Mouse (Mus musculus) embryonic facial prominence, embryonic 12.5 days (tissue): ENCODE data around the gene Gramd1b. TPM values are rescaled to one million over a fixed set of nuclear protein-coding genes. Genes with fewer than 3 reads are reported as not detected.
A peak's percentile ranks its signal among the peaks of the same experiment; 100 is the strongest.

Experiments
- ATAC-seq: fragments of 200-750 bp; cut with Nextera tagmentation; 2 replicates; pipeline ENCODE4 v1.8.0; 2017; ENCODE audit not compliant: insufficient number of reproducible peaks, insufficient read depth, low FRiP score, low TSS enrichment
- H3K27ac ChIP-seq: fragments of 300-500 bp; sonication (generic); 2 replicates; pipeline ENCODE4 v1.5.1; 2016; ENCODE audit warnings: mild to moderate bottlenecking
- H3K27me3 ChIP-seq: fragments of 300-500 bp; sonication (generic); 2 replicates; pipeline ENCODE4 v1.6.1; 2016; ENCODE audit warnings: mild to moderate bottlenecking, moderate library complexity
- H3K36me3 ChIP-seq: fragments of 300-500 bp; sonication (generic); 2 replicates; pipeline ENCODE4 v1.6.1; 2016; ENCODE audit warnings: mild to moderate bottlenecking
- H3K4me1 ChIP-seq: fragments of 300-500 bp; sonication (generic); 2 replicates; pipeline ENCODE4 v1.6.1; 2016
- H3K4me2 ChIP-seq: fragments of 300-500 bp; sonication (generic); replicated peaks from 2 replicates; pipeline ENCODE4 v1.6.1; 2016; ENCODE audit warnings: mild to moderate bottlenecking, moderate library complexity
- H3K4me3 ChIP-seq: fragments of 300-500 bp; sonication (generic); 2 replicates; pipeline ENCODE4 v1.5.1; 2016; ENCODE audit warnings: mild to moderate bottlenecking
- H3K9ac ChIP-seq: fragments of 300-500 bp; sonication (generic); 2 replicates; pipeline ENCODE4 v1.6.1; 2016; ENCODE audit warnings: mild to moderate bottlenecking, moderate library complexity
- H3K9me3 ChIP-seq: fragments of 300-500 bp; sonication (generic); 2 replicates; pipeline ENCODE4 v1.6.1; 2016; ENCODE audit warnings: mild to moderate bottlenecking, moderate library complexity
- WGBS: fragments of 180-500 bp; shearing (Covaris S2); methylation state at CpG from one replicate; pipeline ENCODE4 v1.1.7; 2016; 5-methylcytosine and 5-hydroxymethylcytosine counted together
- polyA plus RNA-seq: library from polyadenylated mRNA; unstranded; fragments of >200 nt; fragmentation: Nextera tagmentation; extraction: Ambion mirVana; gene quantifications from 2 replicates; pipeline ENCODE4 v1.2.1, GENCODE M21; 2016

Gramd1b gene
- polyA plus RNA-seq, 1 experiment from 2014 or later, result 5.0 TPM

DNA sequence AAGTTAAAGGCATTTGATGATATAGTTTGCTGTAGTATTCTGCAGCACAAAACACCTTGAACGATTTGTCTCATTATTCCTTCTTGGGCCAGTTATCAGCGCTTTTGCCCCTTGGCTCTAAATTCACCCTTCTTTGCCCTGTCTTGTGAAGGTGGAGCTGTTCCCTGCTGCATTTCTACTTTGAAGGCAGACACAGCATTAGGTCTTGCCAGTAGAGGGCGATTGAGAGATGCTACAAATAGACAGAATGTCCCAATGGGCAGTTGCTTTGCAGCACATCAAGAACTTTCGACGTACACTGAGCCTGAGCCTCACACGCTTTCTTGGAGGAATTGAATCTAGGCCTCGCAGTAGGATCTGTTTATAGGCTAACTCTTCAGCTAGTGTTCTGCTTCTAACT lies 180.5 kb downstream of the Gramd1b start:
- no peak for ATAC-seq
- no peak overlapping the region for H3K4me3 ChIP-seq
- no peak overlapping the region for H3K27ac ChIP-seq
- H3K27me3 ChIP-seq, result 0 out of 2 replicates have a peak, but pooled peaks cover 3% of the 10 kb centered on the region
- no peaks in the 10 kb centered on the region for H3K9me3 ChIP-seq
- H3K4me1 ChIP-seq, result peaks cover 14% of the 10 kb centered on the region
- WGBS, result 27% methylated on average over 7 of the region's 7 CpGs
- H3K36me3 ChIP-seq, result no peaks in the 10 kb centered on the region
- H3K4me2 ChIP-seq, result no peak overlapping the region
- H3K9ac ChIP-seq, result no peak overlapping the region

DNA sequence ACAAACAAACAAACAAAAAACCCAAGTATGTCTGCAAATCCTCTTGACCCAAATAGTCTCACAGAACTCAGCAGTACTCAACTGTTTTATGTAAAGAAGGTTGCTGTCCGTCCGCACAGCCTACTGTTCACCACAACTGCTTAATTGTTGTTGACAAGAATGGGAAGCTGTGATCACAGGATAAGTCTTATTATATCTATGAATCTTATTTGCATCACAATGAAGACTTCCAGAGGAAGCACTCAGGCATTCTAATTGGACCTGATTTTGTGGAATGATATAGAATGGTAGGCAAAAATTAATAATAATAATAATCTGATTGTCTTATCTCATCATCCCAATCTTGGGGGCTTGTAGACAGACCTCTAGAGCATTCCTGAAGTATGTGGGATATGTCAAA lies 181.1 kb downstream of the Gramd1b start:
- 88% methylated on average over 2 of the region's 2 CpGs for WGBS
- Histone ChIP-seq H3K27me3 (0 out of 2 replicates have a peak, but pooled peaks cover 3% of the 10 kb centered on the region), H3K36me3 (no peaks in the 10 kb centered on the region), H3K9me3 (no peaks in the 10 kb centered on the region), H3K4me2 (no peak overlapping the region), H3K27ac (no peak overlapping the region), H3K9ac (no peak overlapping the region), H3K4me1 (peaks cover 20% of the 10 kb centered on the region), H3K4me3 (no peak overlapping the region)
- no peak for ATAC-seq

DNA sequence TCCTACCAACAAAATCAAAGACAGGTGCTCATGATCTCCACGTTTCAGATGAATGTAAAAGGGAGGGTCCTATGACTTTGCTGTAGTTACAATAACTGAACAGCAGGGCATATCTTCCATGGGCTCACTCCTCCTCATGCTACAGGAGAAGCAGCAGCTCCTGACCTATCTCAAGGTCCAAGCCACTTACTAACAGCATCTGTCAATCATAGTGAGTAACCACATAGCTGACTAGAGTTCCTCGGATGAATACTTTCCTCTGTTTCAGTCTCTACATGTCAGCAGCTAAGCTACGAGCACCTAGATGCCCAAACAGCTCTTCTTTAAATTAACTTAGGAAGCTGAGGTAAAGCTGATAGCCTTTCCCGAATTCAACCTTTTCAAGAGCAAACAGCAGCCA lies 181.6 kb downstream of the Gramd1b start:
- H3K27me3 ChIP-seq, result 0 out of 2 replicates have a peak, but pooled peaks cover 3% of the 10 kb centered on the region
- 60% methylated on average over 4 of the region's 4 CpGs for WGBS
- no peak overlapping the region for H3K27ac ChIP-seq
- no peak overlapping the region for H3K4me2 ChIP-seq
- H3K9me3 ChIP-seq, result no peaks in the 10 kb centered on the region
- no peak overlapping the region for H3K9ac ChIP-seq
- H3K36me3 ChIP-seq, result no peaks in the 10 kb centered on the region
- peaks cover 25% of the 10 kb centered on the region for H3K4me1 ChIP-seq
- H3K4me3 ChIP-seq, result no peak overlapping the region
- no peak for ATAC-seq

DNA sequence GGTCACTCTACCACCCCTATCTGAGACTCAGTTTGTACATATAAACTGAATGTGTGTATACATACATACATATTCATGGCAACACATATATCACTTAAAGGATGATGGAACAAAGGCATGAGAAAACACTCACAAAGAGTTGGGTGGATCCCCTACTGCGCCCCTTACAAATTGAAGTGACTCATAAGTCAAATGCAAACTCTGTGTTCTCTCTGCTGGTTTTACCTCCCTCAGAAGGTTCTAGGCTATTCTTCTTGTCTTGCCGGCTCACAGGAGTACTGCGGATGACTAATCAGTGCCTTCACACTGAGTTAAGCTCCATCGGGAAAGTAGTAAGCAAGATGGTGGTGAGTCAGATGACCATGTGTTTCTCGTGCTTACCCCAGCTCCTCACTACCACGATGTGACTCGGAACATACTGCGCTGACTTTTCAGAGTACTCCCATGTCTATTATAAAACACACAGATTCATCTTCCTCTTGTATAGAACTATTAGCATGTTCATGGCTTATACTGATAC lies 182.4 kb downstream of the Gramd1b start:
- no peak for ATAC-seq
- no peak overlapping the region for H3K9ac ChIP-seq
- WGBS, result 93% methylated on average over 8 of the region's 8 CpGs

DNA sequence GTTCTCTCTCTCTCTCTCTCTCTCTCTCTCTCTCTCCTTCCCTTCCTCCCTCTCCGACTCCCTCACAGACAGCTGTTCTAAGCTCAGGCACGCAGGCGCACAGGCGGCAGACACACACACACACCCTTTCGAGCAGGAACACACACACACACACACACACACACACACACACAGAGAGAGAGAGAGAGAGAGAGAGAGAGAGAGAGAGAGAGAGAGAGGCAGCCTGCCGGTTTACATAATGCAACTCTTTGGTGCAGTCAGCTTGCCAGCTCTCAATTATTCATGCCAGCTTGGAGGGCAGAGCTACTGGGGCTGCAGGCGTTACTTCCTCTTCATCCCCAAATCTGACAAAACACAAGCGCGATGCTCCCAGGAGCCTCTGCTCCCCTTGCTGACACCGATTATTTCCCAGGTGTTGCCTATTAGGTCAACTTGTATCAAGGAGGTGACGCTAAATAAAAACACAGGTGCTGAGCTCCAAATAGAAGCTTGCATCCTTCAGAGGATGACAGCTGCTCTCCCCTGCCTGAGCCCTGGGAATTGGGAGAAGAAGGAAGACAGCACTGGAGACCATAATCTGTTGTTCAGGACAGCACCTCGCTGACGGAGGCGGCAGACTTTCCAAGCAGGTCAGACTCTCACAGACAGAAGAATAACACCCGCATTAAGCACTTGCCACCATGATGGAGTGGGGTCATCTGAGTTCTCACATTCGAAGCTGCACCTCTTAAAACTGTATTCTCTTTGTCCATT lies 184.8 kb downstream of the Gramd1b start:
- Histone ChIP-seq H3K27ac (peak overlapping the region; percentile 30; the same call in 1 of the 2 replicates), H3K9ac (peak overlapping the region; percentile 5; the same call in 1 of the 2 replicates), H3K4me1 (peaks cover 26% of the 10 kb centered on the region), H3K4me2 (peak overlapping the region; percentile 56), H3K4me3 (peak overlapping the region; percentile 30), H3K36me3 (no peaks in the 10 kb centered on the region), H3K9me3 (no peaks in the 10 kb centered on the region), H3K27me3 (no peaks in the 10 kb centered on the region)
- ATAC-seq, result peak; percentile 71
- 17% methylated on average over 16 of the region's 16 CpGs for WGBS

More for the DNA sequence above, 182.4 kb downstream of the Gramd1b start:
- H3K36me3 ChIP-seq, result no peaks in the 10 kb centered on the region
- no peak overlapping the region for H3K27ac ChIP-seq
- H3K4me3 ChIP-seq, result no peak overlapping the region
- 0 out of 2 replicates have a peak, but pooled peaks cover 3% of the 10 kb centered on the region for H3K27me3 ChIP-seq
- no peaks in the 10 kb centered on the region for H3K9me3 ChIP-seq
- peaks cover 26% of the 10 kb centered on the region for H3K4me1 ChIP-seq
- H3K4me2 ChIP-seq, result no peak overlapping the region

DNA sequence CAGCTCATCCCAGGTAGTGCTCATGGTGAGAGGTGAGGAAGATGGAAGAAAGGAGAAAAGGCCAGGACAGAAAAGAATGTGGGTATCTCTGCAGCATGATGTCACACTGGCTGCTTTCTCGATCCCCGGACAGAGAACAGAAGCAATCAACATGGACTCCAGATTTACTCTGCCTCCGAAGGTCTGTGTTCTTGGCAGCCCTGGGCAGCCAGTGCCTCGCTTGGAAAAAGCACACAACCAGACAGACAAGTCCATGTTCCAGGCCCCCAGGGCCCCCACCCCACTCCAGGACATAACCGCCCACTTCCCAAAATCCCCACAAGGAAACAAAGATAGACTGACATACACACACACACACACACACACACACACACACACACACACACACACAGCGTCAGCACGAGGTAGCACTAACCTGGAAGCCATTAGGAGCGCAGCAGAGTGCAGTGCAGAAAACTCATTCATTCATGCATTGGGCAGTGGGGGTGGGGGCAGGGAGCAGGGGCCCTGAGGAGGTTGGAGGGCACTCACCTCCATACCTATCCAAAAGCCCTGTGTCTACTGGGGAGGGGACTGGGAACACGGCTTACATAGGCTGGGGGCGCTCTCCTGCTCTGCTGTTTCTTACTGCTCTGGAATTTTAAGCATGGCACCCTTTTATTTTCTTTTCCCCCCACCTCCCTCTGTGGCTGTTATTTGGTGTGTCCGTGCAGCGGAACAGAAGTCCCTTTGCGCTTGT lies 185.5 kb downstream of the Gramd1b start:
- 0 out of 2 replicates have a peak overlapping the region, but pooled peaks have one; percentile 5 for H3K9ac ChIP-seq
- H3K4me2 ChIP-seq, result peak overlapping the region; percentile 56
- WGBS, result 20% methylated on average over 13 of the region's 13 CpGs
- peak; percentile 73 for ATAC-seq
- peak overlapping the region; percentile 30 for H3K4me3 ChIP-seq
- no peaks in the 10 kb centered on the region for H3K9me3 ChIP-seq
- peaks cover 26% of the 10 kb centered on the region for H3K4me1 ChIP-seq
- H3K36me3 ChIP-seq, result no peaks in the 10 kb centered on the region
- peak overlapping the region; percentile 30; the same call in 1 of the 2 replicates for H3K27ac ChIP-seq
- H3K27me3 ChIP-seq, result no peaks in the 10 kb centered on the region

DNA sequence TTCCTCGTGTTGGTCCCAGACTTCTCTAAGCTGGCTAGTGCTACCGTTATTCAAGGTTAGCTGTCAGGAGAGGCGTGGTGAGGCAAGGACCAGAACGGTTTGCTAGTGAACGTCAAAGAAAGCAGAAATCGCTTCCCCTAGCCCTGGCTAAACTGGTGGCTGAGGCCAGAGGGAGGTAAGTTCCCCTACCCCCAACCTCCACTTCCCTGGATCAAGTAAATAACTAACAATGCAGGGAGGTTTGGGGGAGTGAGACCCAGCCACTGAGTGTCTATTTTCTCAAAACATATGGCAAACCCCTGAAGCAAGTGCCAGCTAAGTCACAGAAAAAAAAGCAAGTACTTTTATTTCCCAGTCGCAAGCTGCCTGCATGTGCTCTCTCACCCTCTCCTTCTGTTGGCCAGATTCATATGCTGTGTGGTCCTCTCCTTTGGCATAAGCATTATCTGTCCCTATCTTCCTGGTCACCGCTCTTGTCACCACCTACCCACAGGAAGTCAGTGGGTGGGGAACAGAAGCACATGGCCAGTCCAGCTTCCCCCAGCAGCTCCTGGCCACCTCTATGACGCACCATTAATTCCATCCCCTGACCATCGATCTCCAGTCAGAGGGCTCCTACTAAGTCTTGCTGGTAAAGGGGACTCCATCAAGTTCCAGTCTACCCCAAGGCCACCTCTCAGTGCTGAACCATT lies 186.2 kb downstream of the Gramd1b start:
- H3K36me3 ChIP-seq, result no peaks in the 10 kb centered on the region
- H3K4me3 ChIP-seq, result no peak overlapping the region
- peaks cover 26% of the 10 kb centered on the region for H3K4me1 ChIP-seq
- no peaks in the 10 kb centered on the region for H3K9me3 ChIP-seq
- peak; percentile 35; the same call in 1 of the 2 replicates for ATAC-seq
- no peak overlapping the region for H3K9ac ChIP-seq
- 55% methylated on average over 10 of the region's 10 CpGs for WGBS
- peak overlapping the region; percentile 56 for H3K4me2 ChIP-seq
- no peaks in the 10 kb centered on the region for H3K27me3 ChIP-seq
- H3K27ac ChIP-seq, result no peak overlapping the region

DNA sequence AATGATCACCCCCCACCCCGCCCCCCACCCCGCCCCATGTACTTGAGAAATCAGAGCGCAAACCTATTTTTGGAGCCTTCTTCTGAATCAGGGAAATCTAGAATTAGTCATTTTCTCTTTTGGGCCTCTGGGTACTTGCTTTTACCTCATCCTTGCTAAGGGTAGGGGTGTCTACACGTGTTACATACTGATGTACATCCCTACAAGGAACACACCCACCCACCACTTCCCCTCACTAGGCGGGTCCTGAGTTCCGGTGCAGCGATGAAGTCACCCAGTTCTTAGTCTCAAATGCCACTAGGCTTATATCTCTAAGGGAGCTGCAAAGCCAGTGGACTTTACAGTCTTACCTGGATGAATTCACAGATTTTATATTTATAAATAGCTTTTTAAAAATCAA lies 187.4 kb downstream of the Gramd1b start:
- no peaks in the 10 kb centered on the region for H3K9me3 ChIP-seq
- H3K27ac ChIP-seq, result no peak overlapping the region
- H3K4me2 ChIP-seq, result no peak overlapping the region

DNA sequence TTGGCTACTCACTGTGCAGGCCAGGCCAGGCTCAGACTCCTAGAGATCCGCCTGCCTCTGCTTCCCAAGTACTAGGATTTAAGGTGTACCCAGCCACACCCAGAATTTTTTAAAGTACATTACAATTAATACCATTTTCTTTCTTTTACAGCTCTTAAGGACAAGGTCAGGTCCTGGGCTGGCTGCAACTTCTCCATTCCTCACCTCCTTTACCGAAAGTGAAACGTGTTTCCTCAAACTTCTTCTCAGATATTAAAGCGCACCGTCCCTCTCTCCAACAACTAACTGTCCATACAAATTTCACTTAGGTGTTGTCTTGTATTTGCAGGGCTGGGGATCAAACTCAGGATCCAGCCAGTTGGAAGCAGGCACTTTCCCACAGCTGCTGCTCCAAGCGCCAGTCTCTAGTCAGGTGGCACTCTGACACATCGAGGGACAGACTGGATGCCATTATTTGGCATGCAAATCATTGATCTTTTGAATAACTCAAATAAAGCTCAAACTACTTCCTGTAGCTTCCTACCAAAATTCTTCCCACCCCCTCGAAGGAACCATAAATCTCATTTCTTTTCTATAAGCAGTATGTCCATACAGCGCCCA lies 188.0 kb downstream of the Gramd1b start:
- Histone ChIP-seq H3K27ac (no peak overlapping the region), H3K27me3 (no peaks in the 10 kb centered on the region), H3K9me3 (no peaks in the 10 kb centered on the region), H3K36me3 (no peaks in the 10 kb centered on the region), H3K4me3 (no peak overlapping the region), H3K4me2 (no peak overlapping the region), H3K4me1 (peaks cover 26% of the 10 kb centered on the region), H3K9ac (no peak overlapping the region)
- no peak for ATAC-seq
- WGBS, result 91% methylated on average over 9 of the region's 9 CpGs

More for the DNA sequence above, 187.4 kb downstream of the Gramd1b start:
- Histone ChIP-seq H3K36me3 (no peaks in the 10 kb centered on the region), H3K4me3 (no peak overlapping the region), H3K9ac (no peak overlapping the region), H3K4me1 (peaks cover 26% of the 10 kb centered on the region), H3K27me3 (no peaks in the 10 kb centered on the region)
- WGBS, result 94% methylated on average over 7 of the region's 7 CpGs
- ATAC-seq, result no peak

DNA sequence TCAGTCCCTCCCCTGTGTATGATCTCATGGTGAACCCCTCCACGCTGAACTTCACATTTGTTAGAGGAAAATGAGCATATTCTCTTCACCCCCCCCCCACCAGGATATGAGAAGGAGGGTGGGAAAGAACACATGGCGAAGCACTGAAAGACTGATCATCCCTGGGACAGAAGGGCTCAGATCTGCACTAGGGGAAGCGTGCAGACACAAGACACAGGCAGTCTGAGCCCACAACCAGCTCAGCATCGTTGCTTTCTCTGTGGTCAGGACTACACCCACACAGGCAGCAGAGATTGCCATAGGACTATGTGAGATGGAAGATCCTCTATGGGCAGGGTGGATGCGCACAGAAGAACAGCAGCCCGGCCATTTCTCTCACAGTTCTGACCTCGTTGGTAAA lies 189.1 kb downstream of the Gramd1b start:
- no peak overlapping the region for H3K27ac ChIP-seq
- no peak overlapping the region for H3K4me3 ChIP-seq
- H3K9me3 ChIP-seq, result no peaks in the 10 kb centered on the region
- no peak for ATAC-seq
- H3K4me1 ChIP-seq, result peaks cover 26% of the 10 kb centered on the region
- no peaks in the 10 kb centered on the region for H3K36me3 ChIP-seq
- no peak overlapping the region for H3K9ac ChIP-seq
- H3K27me3 ChIP-seq, result no peaks in the 10 kb centered on the region
- H3K4me2 ChIP-seq, result no peak overlapping the region
- WGBS, result 88% methylated on average over 7 of the region's 7 CpGs

DNA sequence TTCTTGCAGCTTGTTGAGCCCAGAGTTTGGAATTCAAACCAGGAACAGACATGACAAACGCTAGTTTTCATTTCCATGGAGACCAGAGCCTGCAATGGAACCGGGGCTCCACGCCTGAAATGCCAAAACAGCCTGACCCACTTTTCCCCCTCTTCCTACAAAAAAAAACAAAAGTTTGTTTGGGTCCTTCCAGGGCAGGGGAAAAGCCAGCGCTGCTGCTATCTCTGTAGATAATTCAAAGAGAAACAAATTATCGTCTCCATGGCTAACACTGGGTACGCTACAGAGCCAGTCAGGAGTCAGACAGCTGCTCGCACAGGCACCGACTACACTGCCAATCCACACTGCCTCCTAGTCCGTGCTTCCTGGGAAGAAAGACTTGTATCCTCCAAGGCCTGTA lies 191.6 kb downstream of the Gramd1b start:
- H3K4me2 ChIP-seq, result no peak overlapping the region
- H3K27me3 ChIP-seq, result no peaks in the 10 kb centered on the region
- H3K27ac ChIP-seq, result no peak overlapping the region
- no peaks in the 10 kb centered on the region for H3K9me3 ChIP-seq
- 64% methylated on average over 9 of the region's 9 CpGs for WGBS
- H3K36me3 ChIP-seq, result no peaks in the 10 kb centered on the region
- no peak overlapping the region for H3K9ac ChIP-seq
- peaks cover 2% of the 10 kb centered on the region; the same call in 1 of the 2 replicates for H3K4me1 ChIP-seq
- ATAC-seq, result no peak
- H3K4me3 ChIP-seq, result no peak overlapping the region
